Mouse (Mus musculus): ENCODE data around the gene Cdh24.

DNA sequence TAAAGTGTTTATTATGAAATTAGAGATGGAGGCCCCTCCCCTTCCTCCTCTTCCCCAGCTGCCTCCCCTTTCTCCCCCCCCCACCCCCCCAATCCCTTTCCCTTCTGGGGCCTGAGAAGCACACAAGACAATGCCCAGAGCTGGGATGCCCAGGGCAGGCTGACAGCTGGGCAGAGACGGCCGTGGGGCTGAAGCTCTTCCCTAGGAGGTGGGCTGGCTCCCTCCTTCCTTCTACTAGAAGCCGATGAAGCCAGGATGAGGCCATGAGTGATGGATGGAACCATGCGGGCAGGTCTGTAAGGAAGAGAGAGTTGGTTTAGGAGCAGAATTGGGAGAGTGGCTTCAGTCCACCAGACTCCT lies 9.9 kb downstream of the Cdh24 start:
- TF ChIP-seq CTCF (IDR thresholded peaks at IDR 0.05) (no peak), EP300 (IDR thresholded peaks at IDR 0.05) (no peak)
